Mouse (Mus musculus): ENCODE data around the gene Fcgr4.
"Not testable (repeated sequence)": the region's sequence is repeated elsewhere in the genome, so short reads cannot be mapped to it uniquely, and the experiment has no call there.

DNA sequence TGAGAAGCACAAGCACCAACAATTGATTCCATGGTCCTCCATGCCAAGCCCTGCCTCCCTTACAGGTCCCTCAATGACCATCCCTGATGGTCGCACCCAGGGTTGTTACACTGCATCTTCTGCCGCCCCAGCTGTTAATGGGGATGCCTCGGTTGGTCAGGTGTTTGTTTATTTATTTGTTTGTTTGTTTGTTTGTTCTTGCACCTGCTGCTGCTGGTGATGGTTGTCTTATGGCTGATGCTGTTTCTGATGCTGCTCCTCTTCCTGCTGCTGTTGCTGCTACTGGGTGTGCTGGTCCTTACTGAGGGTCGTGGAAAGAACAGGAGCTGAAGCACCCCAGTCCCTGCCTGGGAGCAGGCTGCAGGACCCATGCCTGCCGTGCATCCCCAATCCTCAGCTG, 49.2 kb downstream of the Fcgr4 start:
- not testable (repeated sequence) for TF ChIP-seq CTCF (IDR thresholded peaks at IDR 0.05; ENCODE audit: low read depth, low read length); POLR2A (IDR thresholded peaks at IDR 0.05; ENCODE audit: borderline replicate concordance, low read depth, low read length)
